Mouse (Mus musculus) forebrain, embryonic 13.5 days (tissue): ENCODE measurements around the gene Mcm2. TPM values are rescaled to one million over a fixed set of nuclear protein-coding genes. Genes with fewer than 3 reads are reported as not detected.

Experiments used
- ATAC-seq: fragments of 200-750 bp; cut with Nextera tagmentation; 2 replicates; pipeline ENCODE4 v1.8.0; 2017
- H3K27ac ChIP-seq: fragments of 300-500 bp; sonication (generic); 2 replicates; pipeline ENCODE4 v1.5.1; 2015; ENCODE audit warnings: inconsistent platforms, mild to moderate bottlenecking, moderate library complexity
- H3K27me3 ChIP-seq: fragments of 300-500 bp; sonication (generic); 2 replicates; pipeline ENCODE4 v1.6.1; 2015; ENCODE audit warnings: mild to moderate bottlenecking, inconsistent platforms
- H3K36me3 ChIP-seq: fragments of 300-500 bp; sonication (generic); 2 replicates; pipeline ENCODE4 v1.6.1; 2015; ENCODE audit warnings: mild to moderate bottlenecking, inconsistent platforms; ENCODE audit not compliant: poor library complexity, severe bottlenecking
- H3K4me1 ChIP-seq: fragments of 300-500 bp; sonication (generic); 2 replicates; pipeline ENCODE4 v1.6.1; 2015; ENCODE audit warnings: inconsistent platforms
- H3K4me2 ChIP-seq: fragments of 300-500 bp; sonication (generic); 2 replicates; pipeline ENCODE4 v1.6.1; 2015; ENCODE audit warnings: inconsistent platforms, mild to moderate bottlenecking, moderate library complexity
- H3K4me3 ChIP-seq: fragments of 300-500 bp; sonication (generic); 2 replicates; pipeline ENCODE4 v1.5.1; 2015; ENCODE audit warnings: mild to moderate bottlenecking, inconsistent platforms
- H3K9ac ChIP-seq: fragments of 300-500 bp; sonication (generic); 2 replicates; pipeline ENCODE4 v1.6.1; 2015; ENCODE audit warnings: mild to moderate bottlenecking, inconsistent platforms
- H3K9me3 ChIP-seq: fragments of 300-500 bp; sonication (generic); replicated peaks from 2 replicates; pipeline ENCODE4 v1.6.1; 2016; ENCODE audit warnings: inconsistent platforms
- WGBS: fragments of 180-500 bp; shearing (Covaris S2); methylation state at CpG from one replicate; pipeline ENCODE4 v1.1.7; 2015; 5-methylcytosine and 5-hydroxymethylcytosine counted together
- polyA plus RNA-seq: library from polyadenylated mRNA; unstranded; fragments of >200 nt; fragmentation: Nextera tagmentation; extraction: Ambion mirVana; gene quantifications from 2 replicates; pipeline ENCODE4 v1.2.1, GENCODE M21; 2015

Gene Mcm2
- polyA plus RNA-seq, 1 experiment from 2014 or later, result 133 TPM

GRCm38 (mm10) chr6:88924502-88925275 is 26.1 kb upstream of the Mcm2 start:
- no peak overlapping the region for H3K4me3 ChIP-seq
- peak overlapping the region; percentile 88 for H3K27ac ChIP-seq
- H3K9me3 ChIP-seq, result no peaks in the 10 kb centered on the region
- ATAC-seq, result peak; percentile 68
- peaks cover 52% of the 10 kb centered on the region for H3K4me1 ChIP-seq
- peaks cover 7% of the 10 kb centered on the region; the same call in 1 of the 2 replicates for H3K27me3 ChIP-seq
- 2% methylated on average over 5 of the region's 5 CpGs for WGBS
- no peaks in the 10 kb centered on the region for H3K36me3 ChIP-seq
- no peak overlapping the region for H3K4me2 ChIP-seq
- no peak overlapping the region for H3K9ac ChIP-seq

DNA sequence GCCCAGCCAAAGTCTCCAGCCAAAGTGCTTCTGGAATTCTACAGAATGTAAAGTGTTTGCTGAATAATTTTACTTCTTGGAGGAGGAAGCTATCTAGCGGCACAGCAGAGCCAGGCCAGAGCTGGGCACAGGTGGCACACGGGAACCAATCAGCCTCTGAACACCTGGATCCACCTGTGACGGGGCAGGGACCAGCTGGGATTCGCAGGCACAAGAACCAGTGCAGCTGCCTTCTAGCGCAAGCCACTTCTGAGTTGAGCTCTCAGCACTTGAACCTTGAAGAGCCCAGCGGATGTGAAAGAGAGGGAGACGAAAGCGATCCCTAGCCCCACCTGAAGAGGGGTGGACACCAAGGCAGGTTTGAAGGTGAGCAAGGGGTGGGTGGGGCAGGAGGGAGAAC is 20.2 kb upstream of the Mcm2 start:
- H3K27ac ChIP-seq, result no peak overlapping the region
- no peaks in the 10 kb centered on the region for H3K36me3 ChIP-seq
- H3K4me1 ChIP-seq, result peaks cover 3% of the 10 kb centered on the region; the same call in 1 of the 2 replicates
- no peak for ATAC-seq
- 78% methylated on average over 8 of the region's 8 CpGs for WGBS
- H3K4me3 ChIP-seq, result no peak overlapping the region
- no peak overlapping the region for H3K4me2 ChIP-seq
- H3K9me3 ChIP-seq, result no peaks in the 10 kb centered on the region
- no peaks in the 10 kb centered on the region for H3K27me3 ChIP-seq
- H3K9ac ChIP-seq, result no peak overlapping the region

DNA sequence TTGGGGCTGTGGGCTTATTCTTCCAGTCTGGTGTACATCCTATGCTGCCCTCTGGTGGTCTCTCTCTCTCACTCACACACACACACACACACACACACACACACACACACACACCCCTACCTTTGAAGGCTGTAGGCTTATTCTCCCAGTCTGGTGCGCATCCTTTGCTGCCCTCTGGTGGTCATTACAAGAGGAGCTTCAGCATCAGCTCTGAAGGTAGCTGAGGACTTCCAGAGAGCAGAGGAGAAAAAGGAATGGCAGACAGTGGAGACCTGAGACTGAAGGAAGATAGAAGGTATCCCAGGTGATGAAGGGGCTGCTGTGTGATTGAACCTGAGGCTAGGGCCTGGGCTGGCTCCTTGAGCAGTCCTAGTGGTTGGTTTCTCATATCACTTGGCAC is 17.6 kb upstream of the Mcm2 start:
- ATAC-seq, result peak; percentile 44; the same call in 1 of the 2 replicates
- H3K9ac ChIP-seq, result no peak overlapping the region

GRCm38 (mm10) chr6:88915510-88915909 is 16.9 kb upstream of the Mcm2 start:
- no peak overlapping the region for H3K9ac ChIP-seq
- 0 out of 2 replicates have a peak, but pooled peaks cover 3% of the 10 kb centered on the region for H3K4me1 ChIP-seq
- WGBS, result 91% methylated on average over 4 of the region's 4 CpGs
- no peak overlapping the region for H3K4me2 ChIP-seq
- no peaks in the 10 kb centered on the region for H3K27me3 ChIP-seq
- peaks cover 23% of the 10 kb centered on the region for H3K36me3 ChIP-seq
- H3K4me3 ChIP-seq, result no peak overlapping the region
- no peaks in the 10 kb centered on the region for H3K9me3 ChIP-seq
- no peak overlapping the region for H3K27ac ChIP-seq
- ATAC-seq, result no peak

More for the DNA sequence above, 17.6 kb upstream of the Mcm2 start:
- H3K4me2 ChIP-seq, result no peak overlapping the region
- WGBS, result 67% methylated on average over 1 of the region's 1 CpGs
- H3K4me3 ChIP-seq, result no peak overlapping the region
- peaks cover 16% of the 10 kb centered on the region for H3K36me3 ChIP-seq
- no peak overlapping the region for H3K27ac ChIP-seq
- H3K27me3 ChIP-seq, result no peaks in the 10 kb centered on the region
- H3K9me3 ChIP-seq, result no peaks in the 10 kb centered on the region
- H3K4me1 ChIP-seq, result 0 out of 2 replicates have a peak, but pooled peaks cover 3% of the 10 kb centered on the region

GRCm38 (mm10) chr6:88914799-88915198 is 16.2 kb upstream of the Mcm2 start:
- Histone ChIP-seq H3K4me3 (no peak overlapping the region), H3K4me2 (no peak overlapping the region), H3K27me3 (no peaks in the 10 kb centered on the region), H3K4me1 (0 out of 2 replicates have a peak, but pooled peaks cover 3% of the 10 kb centered on the region), H3K27ac (no peak overlapping the region), H3K9ac (no peak overlapping the region), H3K9me3 (no peaks in the 10 kb centered on the region), H3K36me3 (peaks cover 30% of the 10 kb centered on the region)
- ATAC-seq, result no peak
- WGBS, result 79% methylated on average over 5 of the region's 5 CpGs

DNA sequence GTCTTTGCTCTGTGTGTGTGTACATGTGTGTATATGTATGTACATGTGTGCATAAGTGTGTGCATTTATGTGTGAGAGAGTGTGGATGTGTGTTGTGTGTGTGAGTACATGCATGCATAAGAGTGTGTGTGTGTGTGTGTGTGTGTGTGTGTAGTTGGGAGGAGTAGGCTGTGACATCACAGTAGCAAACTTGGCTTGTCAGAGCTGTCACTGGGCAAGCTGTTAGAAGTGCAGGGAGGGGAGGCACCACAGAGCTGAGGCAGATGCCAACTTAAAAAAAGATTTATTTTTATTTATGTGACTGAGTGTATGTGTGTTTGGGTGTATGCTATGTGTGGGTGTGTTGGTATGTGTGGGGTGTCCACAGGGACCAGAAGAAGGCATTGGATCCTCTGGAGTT is 14.9 kb upstream of the Mcm2 start:
- ATAC-seq, result 0 out of 2 replicates have a peak, but pooled peaks have one; percentile 13
- Histone ChIP-seq H3K27ac (no peak overlapping the region), H3K4me3 (no peak overlapping the region), H3K9ac (no peak overlapping the region), H3K36me3 (peaks cover 34% of the 10 kb centered on the region), H3K4me1 (no peaks in the 10 kb centered on the region), H3K27me3 (no peaks in the 10 kb centered on the region), H3K4me2 (no peak overlapping the region), H3K9me3 (no peaks in the 10 kb centered on the region)

DNA sequence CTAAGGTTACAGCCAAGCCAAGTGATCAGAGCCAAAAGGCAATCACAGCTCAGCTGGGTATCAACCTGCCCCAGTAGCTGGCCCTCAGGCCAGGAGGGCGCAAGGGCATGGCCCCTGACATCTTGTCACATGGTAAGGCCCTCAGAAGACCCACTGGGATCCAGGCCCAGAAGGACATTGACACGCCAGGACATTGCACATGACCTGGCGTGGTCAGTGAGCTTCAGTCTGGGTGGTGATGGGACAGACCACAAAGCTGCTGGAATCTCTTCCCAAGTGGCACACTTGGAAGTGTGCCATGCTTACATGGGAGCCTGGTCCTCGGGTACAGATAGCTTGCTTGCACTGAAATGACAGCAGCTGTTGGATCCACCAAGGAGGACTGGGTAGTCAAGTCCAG is 14.4 kb upstream of the Mcm2 start:
- no peaks in the 10 kb centered on the region for H3K4me1 ChIP-seq
- peaks cover 34% of the 10 kb centered on the region for H3K36me3 ChIP-seq
- H3K9ac ChIP-seq, result no peak overlapping the region
- no peak for ATAC-seq
- H3K9me3 ChIP-seq, result no peaks in the 10 kb centered on the region
- 87% methylated on average over 4 of the region's 4 CpGs for whole genome bisulfite sequencing
- no peak overlapping the region for H3K27ac ChIP-seq
- H3K4me3 ChIP-seq, result no peak overlapping the region
- H3K4me2 ChIP-seq, result no peak overlapping the region
- no peaks in the 10 kb centered on the region for H3K27me3 ChIP-seq

- H3K9me3 ChIP-seq, result no peaks in the 10 kb centered on the region
- no peak overlapping the region for H3K4me2 ChIP-seq
- no peak overlapping the region for H3K9ac ChIP-seq
- no peaks in the 10 kb centered on the region for H3K27me3 ChIP-seq
- peaks cover 34% of the 10 kb centered on the region for H3K36me3 ChIP-seq
- H3K4me1 ChIP-seq, result peaks cover 12% of the 10 kb centered on the region
- no peak overlapping the region for H3K4me3 ChIP-seq
- 92% methylated on average over 6 of the region's 6 CpGs for WGBS
- H3K27ac ChIP-seq, result no peak overlapping the region
- ATAC-seq, result no peak
Measured at GRCm38 (mm10) chr6:88909151-88909550, 10.6 kb upstream of the Mcm2 start.

DNA sequence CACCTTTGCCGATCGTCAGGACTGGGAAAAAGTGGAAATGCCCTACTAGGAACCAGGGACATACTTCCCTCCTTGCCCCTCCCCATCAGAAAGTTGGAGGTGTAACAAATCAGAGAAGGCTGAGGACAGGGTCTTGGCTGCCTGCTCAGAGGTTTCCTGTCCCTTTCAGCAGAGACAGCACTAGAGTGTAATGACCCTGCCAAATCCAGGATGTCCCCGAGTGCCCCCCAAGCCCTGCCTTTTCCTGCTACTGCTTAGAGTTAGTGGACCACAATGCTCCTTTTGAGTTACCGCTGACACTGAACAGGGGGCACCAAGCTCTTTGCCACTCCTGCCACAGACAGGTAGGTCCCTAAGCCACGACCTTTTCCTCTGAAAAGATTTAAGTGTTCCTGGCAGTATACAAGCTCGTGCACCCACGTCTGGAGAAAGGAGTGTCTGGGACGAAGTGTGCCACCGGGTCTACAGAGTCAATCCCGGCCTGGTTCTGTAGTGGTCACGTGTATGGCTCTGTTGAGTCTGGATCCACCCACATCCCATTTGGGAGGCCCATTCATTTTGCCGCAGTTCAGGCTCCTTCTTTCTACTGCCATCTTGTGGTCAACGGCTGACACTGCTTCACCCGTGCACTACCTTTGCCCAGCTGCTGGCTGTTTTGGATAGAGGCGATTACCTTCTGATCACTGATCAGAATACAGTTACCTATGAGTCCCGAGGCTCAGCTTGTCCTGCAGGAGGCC is 8.0 kb upstream of the Mcm2 start:
- peak overlapping the region; percentile 18; the same call in 1 of the 2 replicates for H3K4me2 ChIP-seq
- peak; percentile 32; the same call in 1 of the 2 replicates for ATAC-seq

GRCm38 (mm10) chr6:88905042-88905441 is 6.5 kb upstream of the Mcm2 start:
- H3K4me3 ChIP-seq, result no peak overlapping the region
- H3K4me1 ChIP-seq, result peaks cover 36% of the 10 kb centered on the region
- H3K27me3 ChIP-seq, result no peaks in the 10 kb centered on the region
- no peak overlapping the region for H3K4me2 ChIP-seq
- no peak for ATAC-seq
- H3K9me3 ChIP-seq, result no peaks in the 10 kb centered on the region
- no peak overlapping the region for H3K9ac ChIP-seq
- H3K36me3 ChIP-seq, result peaks cover 6% of the 10 kb centered on the region; the same call in 1 of the 2 replicates
- H3K27ac ChIP-seq, result no peak overlapping the region; the same call in 1 of the 2 replicates
- WGBS, result 79% methylated on average over 7 of the region's 7 CpGs

More for the DNA sequence above, 8.0 kb upstream of the Mcm2 start:
- Histone ChIP-seq H3K4me1 (peaks cover 32% of the 10 kb centered on the region), H3K4me3 (no peak overlapping the region), H3K27ac (no peak overlapping the region), H3K27me3 (no peaks in the 10 kb centered on the region), H3K36me3 (peaks cover 21% of the 10 kb centered on the region), H3K9ac (no peak overlapping the region), H3K9me3 (no peaks in the 10 kb centered on the region)
- WGBS, result 23% methylated on average over 16 of the region's 16 CpGs

DNA sequence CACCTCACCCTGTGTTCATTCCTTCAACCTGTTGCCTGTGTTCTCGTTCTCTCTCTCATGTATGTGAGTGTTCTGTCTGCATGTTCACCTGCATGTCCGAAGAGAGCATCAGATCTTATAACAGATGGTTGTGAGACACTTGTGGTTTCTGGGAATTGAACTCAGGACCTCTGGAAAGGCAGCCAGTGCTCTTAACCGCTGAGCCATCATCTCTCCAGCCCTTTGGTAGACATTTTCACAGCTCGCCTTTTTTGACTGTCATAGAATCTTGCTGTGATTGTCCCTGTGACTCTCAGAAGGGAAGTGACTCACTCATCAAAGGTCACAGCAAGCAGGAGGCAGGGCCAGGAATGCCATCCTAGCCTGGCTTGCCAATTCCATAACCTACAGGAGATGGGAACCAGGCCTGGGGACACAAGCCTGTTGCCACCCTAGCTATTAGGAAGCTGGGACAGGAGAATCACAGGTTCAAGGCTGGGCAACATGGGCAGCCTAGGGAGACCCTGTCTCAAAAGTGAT is 5.9 kb upstream of the Mcm2 start:
- H3K4me3 ChIP-seq, result no peak overlapping the region
- no peak overlapping the region for H3K27ac ChIP-seq
- 88% methylated on average over 4 of the region's 4 CpGs for WGBS
- no peak overlapping the region for H3K9ac ChIP-seq
- H3K9me3 ChIP-seq, result no peaks in the 10 kb centered on the region
- ATAC-seq, result no peak
- H3K27me3 ChIP-seq, result no peaks in the 10 kb centered on the region
- H3K4me2 ChIP-seq, result no peak overlapping the region
- H3K36me3 ChIP-seq, result peaks cover 1% of the 10 kb centered on the region; the same call in 1 of the 2 replicates
- H3K4me1 ChIP-seq, result peaks cover 36% of the 10 kb centered on the region

GRCm38 (mm10) chr6:88903708-88904107 is 5.1 kb upstream of the Mcm2 start:
- Histone ChIP-seq H3K36me3 (no peaks in the 10 kb centered on the region; the same call in 1 of the 2 replicates), H3K27ac (no peak overlapping the region), H3K9me3 (no peaks in the 10 kb centered on the region), H3K4me1 (peaks cover 36% of the 10 kb centered on the region), H3K4me2 (peak overlapping the region; percentile 95), H3K9ac (peak overlapping the region; percentile 85; the same call in 1 of the 2 replicates), H3K4me3 (0 out of 2 replicates have a peak overlapping the region, but pooled peaks have one; percentile 83), H3K27me3 (no peaks in the 10 kb centered on the region)
- ATAC-seq, result no peak
- WGBS, result 82% methylated on average over 5 of the region's 5 CpGs
